Mouse (Mus musculus) heart, embryonic 15.5 days (tissue): ENCODE measurements around the gene Rhbg. TPM values are rescaled to one million over a fixed set of nuclear protein-coding genes. Genes with fewer than 3 reads are reported as not detected.

Source experiments
- ATAC-seq: fragments of 200-750 bp; cut with Nextera tagmentation; replicated peaks from 2 replicates; pipeline ENCODE4 v1.8.0; 2017; ENCODE audit warnings: low read depth, moderate TSS enrichment; ENCODE audit not compliant: insufficient number of reproducible peaks, insufficient read depth, low FRiP score
- H3K27ac ChIP-seq: fragments of 300-500 bp; sonication (generic); 2 replicates; pipeline ENCODE4 v1.5.1; 2015; ENCODE audit warnings: mild to moderate bottlenecking, inconsistent platforms
- H3K27me3 ChIP-seq: fragments of 300-500 bp; sonication (generic); 2 replicates; pipeline ENCODE4 v1.6.1; 2015; ENCODE audit warnings: inconsistent platforms
- H3K36me3 ChIP-seq: fragments of 300-500 bp; sonication (generic); 2 replicates; pipeline ENCODE4 v1.6.1; 2015; ENCODE audit warnings: mild to moderate bottlenecking, inconsistent platforms
- H3K4me1 ChIP-seq: fragments of 300-500 bp; sonication (generic); replicated peaks from 2 replicates; pipeline ENCODE4 v1.6.1; 2015; ENCODE audit warnings: inconsistent platforms
- H3K4me2 ChIP-seq: fragments of 300-500 bp; sonication (generic); 2 replicates; pipeline ENCODE4 v1.6.1; 2015; ENCODE audit warnings: inconsistent platforms, mild to moderate bottlenecking, moderate library complexity
- H3K4me3 ChIP-seq: fragments of 300-500 bp; sonication (generic); 2 replicates; pipeline ENCODE4 v1.5.1; 2015; ENCODE audit warnings: mild to moderate bottlenecking, inconsistent platforms
- H3K9ac ChIP-seq: fragments of 300-500 bp; sonication (generic); 2 replicates; pipeline ENCODE4 v1.6.1; 2015; ENCODE audit warnings: mild to moderate bottlenecking, inconsistent platforms
- H3K9me3 ChIP-seq: fragments of 300-500 bp; sonication (generic); replicated peaks from 2 replicates; pipeline ENCODE4 v1.6.1; 2016; ENCODE audit warnings: inconsistent platforms
- WGBS: fragments of 180-500 bp; shearing (Covaris S2); methylation state at CpG from one replicate; pipeline ENCODE4 v1.1.7; 2015; ENCODE audit warnings: mixed read lengths; 5-methylcytosine and 5-hydroxymethylcytosine counted together
- polyA plus RNA-seq: library from polyadenylated mRNA; unstranded; fragments of >200 nt; fragmentation: Nextera tagmentation; extraction: Ambion mirVana; gene quantifications from 2 replicates; pipeline ENCODE4 v1.2.1, GENCODE M21; 2015

The Rhbg gene
- polyA plus RNA-seq, 1 experiment from 2014 or later = 0.13 TPM

DNA sequence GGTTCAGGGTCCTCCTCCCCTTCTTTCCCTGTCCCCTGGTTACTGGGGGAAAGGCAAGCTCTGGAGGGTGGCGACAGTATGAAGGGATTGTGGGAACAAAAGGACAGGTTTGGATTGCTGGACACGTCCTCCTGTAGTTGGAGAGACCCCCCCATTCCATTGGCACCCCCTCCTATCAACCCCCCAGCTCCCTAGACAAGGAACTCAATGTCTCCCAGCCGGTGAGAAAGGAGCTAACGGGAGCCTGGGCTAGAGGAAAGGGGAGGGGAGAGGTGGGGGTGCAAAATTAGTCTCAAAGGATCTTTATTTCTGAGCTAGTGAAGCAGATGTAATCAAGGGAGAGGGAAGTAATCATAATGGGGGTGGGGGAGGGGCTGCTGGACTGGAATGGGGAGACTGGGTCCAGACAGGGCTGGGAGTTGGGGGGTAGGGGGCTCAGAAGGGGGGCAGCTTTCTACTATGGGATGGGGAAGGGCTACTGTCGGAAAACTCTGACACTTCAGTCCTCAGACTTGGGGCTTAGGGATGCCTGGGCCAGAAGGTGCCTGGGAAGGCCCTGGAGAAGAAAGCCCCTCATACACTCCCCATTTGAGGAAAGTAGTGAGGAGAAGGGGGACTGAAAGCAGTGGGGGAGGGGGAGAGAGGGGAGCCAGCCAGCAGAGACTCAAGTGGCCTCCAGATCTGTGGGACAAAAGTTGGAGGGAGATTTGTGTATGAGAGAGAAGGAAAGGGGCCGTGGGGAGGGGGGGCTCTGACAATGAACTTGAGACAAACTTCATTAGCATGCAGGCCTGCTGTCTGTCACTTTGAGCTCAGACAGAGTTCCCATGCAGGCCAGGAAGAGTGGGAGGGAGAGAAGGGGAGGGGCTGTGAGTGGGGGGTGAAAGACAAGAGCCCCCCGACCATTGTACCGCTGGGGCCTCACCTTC lies 48.7 kb downstream of the Rhbg start:
- H3K36me3 ChIP-seq = no peaks in the 10 kb centered on the region
- no peak overlapping the region for H3K4me3 ChIP-seq
- H3K9ac ChIP-seq = no peak overlapping the region
- no peak overlapping the region for H3K27ac ChIP-seq
- H3K4me1 ChIP-seq = peaks cover 3% of the 10 kb centered on the region
- no peaks in the 10 kb centered on the region for H3K9me3 ChIP-seq
- H3K27me3 ChIP-seq = peaks cover 100% of the 10 kb centered on the region
- WGBS = 7% methylated on average over 8 of the region's 8 CpGs
- no peak overlapping the region for H3K4me2 ChIP-seq
- ATAC-seq = no peak

DNA sequence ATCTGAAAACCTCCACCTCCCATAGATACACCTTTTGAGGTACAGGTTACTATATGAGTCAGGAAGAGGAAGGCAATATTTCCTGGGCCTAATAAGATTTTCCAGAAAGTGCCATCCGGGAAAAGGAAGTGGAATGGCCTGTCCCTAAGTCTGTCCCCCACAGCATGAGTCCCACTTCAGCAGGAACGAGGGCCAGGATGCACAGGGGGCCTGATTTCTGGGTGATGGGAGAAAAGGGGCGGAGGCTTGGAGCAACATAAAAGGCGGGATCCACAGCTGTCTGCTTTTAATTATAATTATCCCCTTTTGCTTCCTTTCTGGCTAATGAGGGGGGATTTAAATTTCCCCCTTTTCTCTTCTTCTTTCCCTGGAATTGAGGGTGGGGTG lies 49.3 kb downstream of the Rhbg start:
- 12% methylated on average over 4 of the region's 4 CpGs for WGBS
- no peak for ATAC-seq

DNA sequence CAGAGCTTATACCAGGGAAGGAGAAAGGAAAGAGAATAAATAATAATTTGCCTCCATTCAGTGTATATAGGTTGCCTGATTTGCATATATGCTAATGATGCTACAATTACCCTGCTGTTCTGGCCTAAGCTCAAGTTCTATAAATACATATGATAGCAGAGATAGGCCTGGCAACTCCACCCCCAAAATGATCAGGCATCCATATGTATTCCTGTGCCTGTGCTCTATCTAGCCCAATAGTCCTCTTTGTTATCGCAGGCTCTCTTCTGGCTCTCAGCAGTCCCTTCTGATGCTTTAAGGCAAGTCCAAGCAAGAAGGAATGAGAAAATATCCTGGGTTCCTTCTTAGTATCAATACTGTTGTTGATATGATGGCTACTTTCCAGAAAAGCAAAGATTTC lies 49.8 kb downstream of the Rhbg start:
- WGBS = 28% methylated on average over 1 of the region's 1 CpGs
- Histone ChIP-seq H3K9me3 (no peaks in the 10 kb centered on the region), H3K36me3 (no peaks in the 10 kb centered on the region), H3K4me1 (peaks cover 11% of the 10 kb centered on the region), H3K9ac (no peak overlapping the region), H3K27ac (no peak overlapping the region), H3K4me3 (no peak overlapping the region), H3K27me3 (peaks cover 100% of the 10 kb centered on the region), H3K4me2 (no peak overlapping the region)
- no peak for ATAC-seq

More for the DNA sequence above, 49.3 kb downstream of the Rhbg start:
- Histone ChIP-seq H3K4me2 (no peak overlapping the region), H3K4me3 (no peak overlapping the region), H3K27ac (no peak overlapping the region), H3K36me3 (no peaks in the 10 kb centered on the region), H3K9ac (no peak overlapping the region), H3K4me1 (peaks cover 10% of the 10 kb centered on the region), H3K9me3 (no peaks in the 10 kb centered on the region), H3K27me3 (peaks cover 100% of the 10 kb centered on the region)

DNA sequence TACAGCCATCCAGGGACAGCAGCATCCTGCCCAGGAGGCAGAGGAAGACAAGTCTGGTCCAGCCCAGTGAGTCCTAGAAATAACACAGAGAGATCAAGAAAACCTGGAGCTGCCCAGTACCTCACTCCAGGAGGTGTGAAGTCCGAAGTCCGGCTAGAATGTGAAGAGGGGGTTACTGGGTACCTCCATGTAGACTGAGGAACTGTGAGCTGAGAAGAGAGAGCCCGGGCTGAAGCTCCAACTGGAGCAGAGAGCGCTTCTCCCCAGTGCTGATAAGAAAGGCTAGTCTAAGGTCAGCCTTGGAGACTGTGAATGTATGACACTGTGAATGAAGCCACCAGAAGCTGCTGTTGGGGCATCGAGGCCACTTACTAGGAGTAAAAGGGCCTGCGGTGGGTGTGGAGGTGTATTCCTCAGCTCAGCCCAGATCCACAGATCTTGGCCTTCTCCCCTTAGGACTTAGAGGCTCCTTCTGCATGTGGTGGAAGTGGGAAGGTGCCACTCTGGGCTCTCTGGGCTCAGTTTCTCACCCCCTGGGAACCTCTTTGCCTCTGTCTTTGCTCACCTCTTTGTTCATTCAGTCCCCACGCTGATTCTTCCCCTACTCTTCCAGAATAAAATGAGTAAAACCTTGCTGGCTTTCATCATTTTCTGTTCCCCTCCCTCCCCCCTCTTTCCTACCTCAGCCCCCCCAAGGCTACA lies 50.4 kb downstream of the Rhbg start:
- H3K4me2 ChIP-seq = no peak overlapping the region
- no peaks in the 10 kb centered on the region for H3K9me3 ChIP-seq
- H3K36me3 ChIP-seq = no peaks in the 10 kb centered on the region
- no peak for ATAC-seq
- H3K4me3 ChIP-seq = no peak overlapping the region
- WGBS = 5% methylated on average over 7 of the region's 7 CpGs
- peaks cover 11% of the 10 kb centered on the region for H3K4me1 ChIP-seq
- no peak overlapping the region for H3K9ac ChIP-seq
- H3K27me3 ChIP-seq = peaks cover 100% of the 10 kb centered on the region
- no peak overlapping the region for H3K27ac ChIP-seq

DNA sequence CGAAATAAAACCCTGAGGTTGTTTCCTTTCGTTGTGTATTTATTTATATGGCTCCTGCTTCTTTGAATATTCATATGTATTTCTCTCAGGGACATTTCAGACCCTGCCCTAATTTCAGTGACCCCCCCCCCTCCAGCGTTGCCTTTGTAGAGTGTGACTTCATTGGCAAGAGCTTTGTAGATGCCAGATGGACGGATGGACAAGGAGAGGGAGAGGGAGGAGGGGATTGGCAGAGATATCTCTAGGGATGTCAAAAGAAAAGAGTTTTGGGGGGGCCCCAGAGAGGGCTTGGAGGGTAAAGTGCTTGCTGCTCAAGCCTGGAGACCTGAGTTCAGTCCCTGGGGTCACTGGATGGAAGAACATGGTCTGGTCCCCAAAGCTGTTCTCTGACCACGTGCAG lies 51.1 kb downstream of the Rhbg start:
- H3K36me3 ChIP-seq = no peaks in the 10 kb centered on the region
- WGBS = 15% methylated on average over 5 of the region's 5 CpGs
- H3K9ac ChIP-seq = no peak overlapping the region
- H3K9me3 ChIP-seq = no peaks in the 10 kb centered on the region
- no peak overlapping the region for H3K4me2 ChIP-seq
- no peak overlapping the region for H3K27ac ChIP-seq
- H3K4me3 ChIP-seq = no peak overlapping the region
- ATAC-seq = no peak
- H3K4me1 ChIP-seq = peaks cover 11% of the 10 kb centered on the region
- H3K27me3 ChIP-seq = peaks cover 100% of the 10 kb centered on the region

DNA sequence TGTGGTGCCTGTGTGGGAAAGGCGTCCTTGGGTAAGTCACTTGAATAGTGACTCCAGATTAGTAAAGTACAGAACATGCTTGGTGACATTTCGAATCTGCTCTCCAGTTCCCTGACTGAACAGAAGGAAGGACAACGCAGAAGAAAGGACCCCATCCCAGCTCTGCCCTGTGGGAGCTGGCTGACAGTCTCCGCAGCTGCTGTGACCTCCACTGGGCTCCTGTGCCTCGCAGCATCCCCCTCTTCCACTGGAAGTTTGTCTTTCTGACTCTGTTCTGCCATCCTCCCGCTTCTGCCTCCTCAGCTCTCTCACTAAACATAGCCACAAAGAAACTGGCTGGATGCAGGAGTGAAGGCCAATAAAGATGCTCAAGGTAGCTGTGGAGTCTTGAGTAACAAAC lies 51.5 kb downstream of the Rhbg start:
- Histone ChIP-seq H3K9me3 (no peaks in the 10 kb centered on the region), H3K27ac (no peak overlapping the region), H3K27me3 (peaks cover 100% of the 10 kb centered on the region), H3K4me3 (no peak overlapping the region), H3K4me2 (no peak overlapping the region), H3K9ac (no peak overlapping the region), H3K4me1 (peaks cover 11% of the 10 kb centered on the region), H3K36me3 (no peaks in the 10 kb centered on the region)
- no peak for ATAC-seq
- 6% methylated on average over 6 of the region's 6 CpGs for WGBS

DNA sequence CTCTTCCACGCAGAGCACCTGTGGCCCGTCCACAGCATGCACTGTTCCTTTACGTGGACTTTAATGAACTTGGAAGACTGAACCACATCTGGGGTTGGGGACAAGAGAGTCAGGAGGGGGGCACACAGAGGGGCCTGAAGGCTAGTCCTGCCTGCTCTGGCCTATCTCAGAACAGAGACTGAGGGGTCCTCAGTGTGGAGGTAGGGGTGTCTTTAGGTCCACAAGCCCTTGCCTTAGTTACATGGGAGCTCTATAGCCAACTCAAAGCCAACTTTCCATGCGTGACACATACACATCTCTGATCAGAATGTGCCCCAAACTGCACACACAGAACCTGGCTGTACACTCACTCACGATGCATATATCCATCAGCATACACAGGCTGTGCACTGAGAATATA lies 52.9 kb downstream of the Rhbg start:
- 19% methylated on average over 5 of the region's 5 CpGs for WGBS
- H3K27me3 ChIP-seq = peaks cover 100% of the 10 kb centered on the region
- no peaks in the 10 kb centered on the region for H3K36me3 ChIP-seq
- H3K9ac ChIP-seq = no peak overlapping the region
- no peak overlapping the region for H3K4me2 ChIP-seq
- H3K4me3 ChIP-seq = no peak overlapping the region
- no peak overlapping the region for H3K27ac ChIP-seq
- no peak for ATAC-seq
- H3K9me3 ChIP-seq = no peaks in the 10 kb centered on the region
- peaks cover 11% of the 10 kb centered on the region for H3K4me1 ChIP-seq

DNA sequence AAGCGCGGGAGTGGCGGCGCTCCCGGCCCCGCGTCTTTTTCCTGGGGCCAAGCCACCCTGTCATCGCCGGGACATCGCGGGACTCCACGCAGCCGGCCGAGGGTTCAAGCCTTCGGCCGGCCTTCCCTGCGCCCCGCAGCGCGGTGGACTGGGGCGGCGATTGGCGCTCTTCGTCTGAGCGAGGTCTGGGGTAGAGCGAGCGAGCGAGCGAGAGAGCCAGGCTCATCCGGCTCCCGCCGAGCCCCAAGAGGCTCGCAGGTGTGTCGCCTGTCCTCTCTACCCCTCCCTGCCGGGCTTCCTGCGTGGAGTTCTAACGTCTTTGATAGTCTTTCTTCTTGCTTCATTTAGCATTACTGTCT lies 53.6 kb downstream of the Rhbg start:
- Histone ChIP-seq H3K4me2 (peak overlapping the region; percentile 65), H3K4me1 (peaks cover 11% of the 10 kb centered on the region), H3K27ac (no peak overlapping the region), H3K27me3 (peaks cover 98% of the 10 kb centered on the region), H3K9me3 (no peaks in the 10 kb centered on the region), H3K36me3 (no peaks in the 10 kb centered on the region), H3K9ac (0 out of 2 replicates have a peak overlapping the region, but pooled peaks have one; percentile 5), H3K4me3 (peak overlapping the region; percentile 44)
- WGBS = 1% methylated on average over 36 of the region's 37 CpGs
- no peak for ATAC-seq

DNA sequence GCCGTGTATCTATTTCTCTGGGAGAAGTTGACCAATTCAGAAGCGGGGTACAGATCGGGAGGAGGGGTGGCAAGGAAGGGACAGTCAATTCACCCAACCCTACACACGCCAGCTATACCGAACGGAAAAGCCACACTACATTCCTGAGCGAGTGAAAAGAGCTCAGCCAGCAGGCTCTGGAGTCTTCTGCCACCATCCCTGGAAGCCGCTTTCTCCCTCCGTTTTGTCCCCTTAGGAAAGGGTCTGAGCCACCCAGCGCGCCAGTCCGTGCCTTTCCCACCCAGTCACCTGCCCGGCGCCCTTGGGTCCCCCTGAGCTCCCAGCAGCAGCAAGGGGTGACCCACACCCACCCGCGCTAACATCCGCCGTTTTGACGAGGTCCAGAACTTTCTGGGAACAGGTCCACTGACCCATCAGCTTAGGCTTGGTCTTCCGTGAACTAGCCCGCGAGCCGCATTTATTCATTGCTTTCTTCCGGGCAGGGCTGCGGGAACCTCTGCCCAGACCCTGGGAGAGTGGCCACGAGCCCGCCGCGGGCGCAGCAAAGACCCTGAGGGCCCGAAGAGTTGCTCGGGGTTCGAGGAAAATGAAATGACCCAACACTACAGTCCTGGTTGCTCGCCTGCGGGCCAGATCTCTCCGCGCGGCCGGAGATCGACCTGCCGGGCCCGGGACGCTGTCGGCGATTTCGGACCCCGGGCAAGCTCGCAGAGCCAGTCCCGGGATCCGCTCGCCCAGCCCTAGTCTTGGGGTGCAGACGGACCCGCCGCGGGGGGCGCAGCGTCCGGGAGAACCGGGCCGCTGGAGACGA lies 54.1 kb downstream of the Rhbg start:
- H3K9me3 ChIP-seq = no peaks in the 10 kb centered on the region
- peak overlapping the region; percentile 44 for H3K4me3 ChIP-seq
- H3K27ac ChIP-seq = no peak overlapping the region
- WGBS = under 1% methylated on average over 61 of the region's 61 CpGs
- 0 out of 2 replicates have a peak overlapping the region, but pooled peaks have one; percentile 5 for H3K9ac ChIP-seq
- ATAC-seq = no peak
- peak overlapping the region; percentile 65 for H3K4me2 ChIP-seq
- H3K27me3 ChIP-seq = peaks cover 98% of the 10 kb centered on the region
- H3K36me3 ChIP-seq = no peaks in the 10 kb centered on the region
- H3K4me1 ChIP-seq = peaks cover 11% of the 10 kb centered on the region

DNA sequence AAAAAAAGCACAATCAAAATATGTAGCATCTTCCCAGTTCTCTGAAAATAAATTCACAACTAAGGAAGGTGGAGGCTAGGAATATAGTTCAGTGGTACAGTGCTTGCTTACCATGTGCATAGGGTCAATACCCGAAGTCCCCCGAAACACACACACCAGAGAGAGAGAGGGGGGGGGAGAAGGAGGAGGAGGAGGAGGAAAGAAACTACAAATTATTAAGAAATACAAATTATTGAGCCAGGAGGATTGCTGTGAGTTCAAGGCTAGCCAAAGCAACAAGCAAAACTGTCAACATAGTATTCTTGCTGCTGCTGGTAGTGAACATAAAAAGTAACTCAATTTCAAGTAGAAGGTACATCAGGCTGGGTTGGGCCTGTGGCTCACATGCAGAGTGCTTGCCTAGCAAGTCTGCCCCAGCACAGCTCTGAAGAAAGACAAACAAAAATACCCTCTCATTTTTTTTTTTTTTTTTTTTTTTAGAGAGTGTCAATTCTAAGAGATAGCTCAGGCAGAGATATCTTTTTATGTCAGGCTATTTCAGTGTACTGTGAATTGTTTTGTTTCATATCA lies 54.9 kb downstream of the Rhbg start:
- no peaks in the 10 kb centered on the region for H3K36me3 ChIP-seq
- H3K27me3 ChIP-seq = peaks cover 95% of the 10 kb centered on the region
- H3K4me2 ChIP-seq = no peak overlapping the region
- ATAC-seq = no peak
- no peak overlapping the region for H3K27ac ChIP-seq
- H3K9ac ChIP-seq = no peak overlapping the region
- H3K4me3 ChIP-seq = no peak overlapping the region
- no peaks in the 10 kb centered on the region for H3K9me3 ChIP-seq
- 44% methylated on average over 2 of the region's 2 CpGs for WGBS
- peaks cover 11% of the 10 kb centered on the region for H3K4me1 ChIP-seq

DNA sequence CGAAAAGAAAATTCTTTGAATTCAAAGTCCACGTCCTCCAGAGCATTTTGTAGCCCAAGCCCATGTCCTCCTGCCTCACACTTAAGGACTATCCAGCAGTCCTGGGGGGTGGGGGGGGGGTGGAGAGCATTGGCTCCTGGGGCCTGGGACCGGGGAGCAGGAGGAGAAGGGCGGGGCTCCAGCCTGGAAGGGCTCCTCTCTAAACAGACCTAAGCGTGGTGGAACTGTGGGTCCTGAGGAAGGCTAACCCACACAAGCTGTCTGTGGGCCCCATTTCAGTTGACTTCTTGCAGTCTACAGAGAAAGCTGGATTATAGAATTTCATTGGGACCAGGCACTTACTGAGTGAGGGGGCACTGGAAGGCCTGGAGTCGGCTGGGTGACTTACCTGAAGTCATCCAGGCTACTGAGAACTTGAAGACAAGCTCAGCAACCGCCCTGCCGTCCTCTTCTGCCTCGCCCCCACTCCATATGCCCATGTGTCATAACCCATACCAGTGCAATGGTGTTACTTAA lies 55.9 kb downstream of the Rhbg start:
- H3K4me1 ChIP-seq = peaks cover 11% of the 10 kb centered on the region
- WGBS = 7% methylated on average over 9 of the region's 9 CpGs

More for the DNA sequence above, 55.9 kb downstream of the Rhbg start:
- H3K4me3 ChIP-seq = no peak overlapping the region
- ATAC-seq = no peak
- no peak overlapping the region for H3K4me2 ChIP-seq
- no peaks in the 10 kb centered on the region for H3K9me3 ChIP-seq
- H3K27ac ChIP-seq = no peak overlapping the region
- no peaks in the 10 kb centered on the region for H3K36me3 ChIP-seq
- peaks cover 95% of the 10 kb centered on the region for H3K27me3 ChIP-seq
- H3K9ac ChIP-seq = no peak overlapping the region
